Mouse (Mus musculus) monocyte, adult 2 months (primary cell): ENCODE measurements around the gene Xrcc1.
"Not testable (repeated sequence)": the region's sequence is repeated elsewhere in the genome, so short reads cannot be mapped to it uniquely, and the experiment has no call there.

Experiments
- DNase-seq, 2 experiments: peaks; one replicate each; pipeline ENCODE4 v3.0.0; 2022; ENCODE audit warnings: low spot score in 2 of 2, low read depth in 1 of 2

The Xrcc1 gene

DNA sequence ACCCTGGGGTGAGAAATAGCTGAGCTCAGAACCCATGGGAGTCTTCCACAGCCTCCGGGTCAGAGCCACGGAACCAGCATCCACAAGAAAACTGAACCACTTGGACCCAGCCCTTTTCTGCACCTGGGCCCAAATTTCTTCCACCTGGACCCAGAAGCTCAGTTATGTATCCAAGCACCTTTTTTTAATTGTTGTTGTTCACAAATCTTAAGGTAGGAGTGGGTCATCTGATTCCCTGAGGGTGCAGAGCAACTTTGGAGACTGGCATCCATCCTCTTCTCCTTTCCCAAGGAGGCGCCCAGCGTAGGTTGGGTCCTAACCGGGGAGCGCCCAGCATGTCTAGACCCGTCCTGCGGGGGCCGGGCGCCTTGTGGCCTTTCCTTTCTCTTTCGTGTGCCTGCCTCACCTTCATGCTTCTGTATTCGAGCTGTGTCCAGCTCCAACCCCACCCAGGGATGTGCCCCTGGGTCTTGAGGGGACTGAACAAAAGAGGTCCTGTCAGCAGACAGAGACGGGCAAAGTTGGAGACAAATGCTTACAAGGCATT is at the start of gene Xrcc1, which contains the start of gene Pinlyp:
Gene Xrcc1, plus strand, starts transcription at position 222 of the 547 bp plus-strand sequence.
Gene Pinlyp, minus strand, starts transcription at position 51 of the 547 bp plus-strand sequence.
- no peak for DNase-seq

GRCm38 (mm10) chr7:24499856-24500577 is 46.1 kb upstream of the Xrcc1 start:
- DNase-seq: no peak

DNA sequence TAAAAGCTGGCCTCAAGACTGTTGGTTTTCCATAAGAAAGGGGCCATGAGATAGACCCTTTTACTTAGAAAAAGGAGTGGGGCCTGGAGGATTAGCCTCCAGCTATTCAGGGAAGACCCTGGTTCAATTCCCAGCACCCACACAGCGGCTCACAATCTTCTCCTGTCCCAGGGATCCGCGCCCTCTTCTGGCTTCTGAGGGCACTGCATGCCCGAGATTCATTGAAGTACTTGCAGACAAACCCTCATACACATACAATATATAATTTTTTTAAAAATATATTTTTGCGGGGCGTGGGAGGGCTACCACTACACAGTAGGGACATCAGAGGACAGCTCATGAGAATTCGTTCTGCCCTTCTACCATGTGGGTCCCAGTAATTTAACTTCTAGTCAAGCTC is 45.2 kb upstream of the Xrcc1 start:
- no peak for DNase-seq

DNA sequence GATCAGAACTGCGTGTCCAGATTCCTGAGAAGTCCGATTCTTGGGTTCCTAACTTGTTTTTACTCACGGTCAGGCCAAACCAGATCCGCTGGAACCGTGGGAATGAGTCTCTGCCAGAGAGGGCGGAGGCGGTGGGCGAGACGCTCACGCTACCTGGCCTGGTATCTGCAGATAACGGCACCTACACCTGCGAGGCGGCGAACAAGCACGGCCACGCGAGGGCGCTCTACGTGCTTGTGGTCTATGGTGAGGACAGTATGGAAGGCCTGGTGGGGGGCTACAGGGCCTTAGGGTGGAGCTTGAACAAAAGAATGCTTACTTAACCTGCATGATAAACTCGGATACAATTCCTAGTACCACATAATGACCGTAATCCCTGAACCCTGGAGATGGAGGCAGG is 44.6 kb upstream of the Xrcc1 start:
- DNase-seq: no peak

- no peak for DNase-seq
Measured at GRCm38 (mm10) chr7:24504004-24504403, 42.1 kb upstream of the Xrcc1 start.

GRCm38 (mm10) chr7:24504868-24505267 is 41.2 kb upstream of the Xrcc1 start:
- DNase-seq: no peak

- DNase-seq: no peak
Measured at GRCm38 (mm10) chr7:24505447-24506064, 40.5 kb upstream of the Xrcc1 start.

- DNase-seq: no peak
Measured at GRCm38 (mm10) chr7:24506065-24506459, 40.0 kb upstream of the Xrcc1 start.

DNA sequence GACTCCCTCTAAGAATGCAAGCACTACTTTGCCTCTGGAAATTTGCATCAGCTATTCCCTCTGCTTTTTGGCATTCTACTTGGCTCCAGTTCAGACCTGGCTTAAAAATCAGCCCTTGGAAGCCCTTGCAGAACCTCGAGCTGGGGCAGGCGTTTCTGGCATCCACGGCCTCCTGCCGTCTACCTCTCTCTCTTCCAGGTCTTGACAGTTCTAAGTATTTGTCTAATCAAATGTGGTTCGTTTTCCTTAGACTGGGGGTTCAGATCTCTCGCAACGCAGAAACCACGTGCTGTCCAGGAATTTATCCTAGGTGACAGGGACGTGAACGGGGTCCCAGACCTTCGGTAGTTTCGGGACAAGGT is 39.6 kb upstream of the Xrcc1 start:
- DNase-seq: no peak

DNA sequence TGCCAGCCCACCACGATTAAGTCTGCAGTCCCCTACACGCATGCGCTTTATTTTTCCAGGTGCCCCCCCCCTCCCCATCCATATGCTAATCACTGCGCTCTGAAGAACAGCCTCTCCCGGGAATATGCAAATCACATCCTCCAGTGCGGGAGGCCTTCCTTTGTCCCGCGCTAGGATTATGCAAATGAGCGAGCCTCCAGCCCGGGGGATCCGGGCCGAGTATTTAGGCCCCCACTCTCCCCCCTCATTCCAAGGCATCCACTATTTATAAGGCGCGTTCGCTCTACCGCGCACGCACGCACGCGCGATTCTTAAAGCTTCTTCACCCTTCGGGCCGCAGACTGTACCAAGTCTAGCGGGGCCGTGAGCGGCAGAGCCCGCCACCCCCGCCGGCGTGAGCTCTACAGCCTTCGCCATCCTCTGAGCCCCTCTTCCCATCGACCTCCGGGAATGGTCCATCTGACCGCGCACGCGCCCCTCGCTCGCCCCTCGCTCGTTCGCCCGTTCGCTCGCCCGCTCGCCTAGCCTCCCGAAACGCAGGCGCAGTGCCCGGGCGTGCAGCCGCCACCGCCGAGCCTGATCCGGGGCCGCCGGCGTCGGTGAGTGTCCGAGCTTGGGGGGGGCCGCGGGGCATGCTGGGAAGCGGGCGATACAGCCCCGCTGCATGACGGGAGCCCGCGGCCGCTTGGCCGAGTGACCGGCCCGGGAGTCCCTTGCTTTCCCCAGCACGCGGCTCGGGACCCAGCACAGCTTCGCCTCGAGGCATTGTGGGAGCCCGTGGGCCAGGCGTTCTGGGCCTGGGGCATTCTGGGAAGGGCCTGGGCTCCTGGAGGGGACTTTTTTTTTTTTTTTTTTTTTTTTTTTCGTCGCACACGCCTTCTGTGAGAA is 39.0 kb upstream of the Xrcc1 start, which contains the start of gene Zfp428:
Gene Zfp428, plus strand, starts transcription at position 169 of the 888 bp plus-strand sequence.
- DNase-seq: peak in 1 of 2 experiments; percentile 47

DNA sequence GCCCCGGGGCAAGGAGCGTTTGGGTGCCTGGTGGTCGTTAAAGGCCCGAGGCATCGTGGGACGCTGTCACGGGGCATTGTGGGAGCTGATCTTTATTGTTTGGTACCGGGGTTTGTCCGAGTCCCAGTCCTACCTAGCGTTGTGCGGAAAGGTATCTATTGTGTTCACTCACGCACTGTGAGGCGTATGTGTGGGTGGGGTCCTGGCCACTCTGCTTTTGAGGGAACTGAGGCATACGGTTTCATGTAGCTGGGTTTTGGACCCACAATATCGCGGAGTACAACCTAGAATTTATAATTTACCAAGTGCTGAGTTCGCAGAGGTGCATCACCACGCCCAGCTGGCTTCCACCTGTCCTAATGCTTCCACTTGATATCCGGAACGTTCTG is 38.4 kb upstream of the Xrcc1 start:
- no peak for DNase-seq

- DNase-seq: no peak
Measured at GRCm38 (mm10) chr7:24512355-24512754, 33.7 kb upstream of the Xrcc1 start, which contains the start of gene AC161166.1. Gene AC161166.1 (minus strand): TSS chr7:24512455.

GRCm38 (mm10) chr7:24516319-24516718 is 29.8 kb upstream of the Xrcc1 start:
- DNase-seq: not testable (repeated sequence)

DNA sequence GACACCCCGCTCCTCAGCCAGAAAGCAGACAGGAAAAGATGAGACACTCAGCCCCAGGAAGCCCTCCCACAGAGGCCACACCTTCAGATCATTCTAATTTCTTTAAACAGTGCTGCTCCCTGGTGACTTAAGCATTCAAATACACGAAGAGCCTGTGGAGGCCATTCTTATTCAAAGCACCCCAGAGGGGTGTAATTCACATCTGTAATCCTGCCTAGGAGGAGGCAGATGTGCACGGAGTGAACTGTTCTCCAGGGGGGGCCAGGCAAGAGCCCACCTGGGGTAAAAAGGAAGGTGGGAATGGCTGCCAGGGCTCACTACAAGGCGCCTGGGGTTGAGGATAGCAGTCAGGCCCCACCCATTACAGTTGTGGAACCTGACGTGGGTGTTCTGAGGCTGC is 29.0 kb upstream of the Xrcc1 start:
- no peak for DNase-seq

DNA sequence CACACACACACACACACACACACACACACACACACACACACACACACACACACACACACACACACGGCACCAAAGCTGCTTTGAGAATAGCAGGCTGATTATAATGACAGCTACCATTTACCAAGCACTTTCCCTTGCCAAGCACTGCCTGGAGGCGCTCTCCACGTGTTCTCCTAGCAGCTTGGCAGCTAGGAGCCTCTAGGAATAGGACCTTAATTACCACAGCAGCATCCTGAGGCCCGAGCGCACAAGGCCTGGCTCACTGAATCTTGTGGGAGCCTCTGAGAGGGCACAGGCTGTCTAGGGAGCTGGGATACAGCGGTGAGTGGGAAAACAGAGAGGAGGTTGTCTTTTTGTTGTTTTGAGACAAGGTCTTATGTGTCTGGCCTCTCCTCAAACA is 28.4 kb upstream of the Xrcc1 start:
- no peak for DNase-seq

- no peak for DNase-seq
Measured at GRCm38 (mm10) chr7:24519130-24519529, 27.0 kb upstream of the Xrcc1 start.

DNA sequence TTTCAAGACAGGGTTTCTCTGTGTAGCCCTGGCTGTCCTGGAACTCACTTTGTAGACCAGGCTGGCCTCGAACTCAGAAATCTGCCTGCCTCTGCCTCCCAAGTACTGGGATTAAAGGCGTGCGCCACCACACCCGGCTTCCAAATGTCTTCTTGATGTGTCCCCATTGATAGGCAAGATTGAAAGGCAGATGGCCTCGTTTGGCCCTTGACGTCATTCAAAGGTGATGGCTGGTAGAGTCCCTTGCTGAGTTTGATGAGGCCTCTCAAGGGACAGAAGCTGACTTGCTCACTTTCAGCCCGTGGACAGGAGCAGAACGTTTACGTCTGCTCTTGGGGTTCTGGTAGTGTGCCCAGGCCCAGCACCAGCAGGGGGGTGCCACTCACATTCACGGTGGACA is 26.0 kb upstream of the Xrcc1 start:
- DNase-seq: not testable (repeated sequence)

DNA sequence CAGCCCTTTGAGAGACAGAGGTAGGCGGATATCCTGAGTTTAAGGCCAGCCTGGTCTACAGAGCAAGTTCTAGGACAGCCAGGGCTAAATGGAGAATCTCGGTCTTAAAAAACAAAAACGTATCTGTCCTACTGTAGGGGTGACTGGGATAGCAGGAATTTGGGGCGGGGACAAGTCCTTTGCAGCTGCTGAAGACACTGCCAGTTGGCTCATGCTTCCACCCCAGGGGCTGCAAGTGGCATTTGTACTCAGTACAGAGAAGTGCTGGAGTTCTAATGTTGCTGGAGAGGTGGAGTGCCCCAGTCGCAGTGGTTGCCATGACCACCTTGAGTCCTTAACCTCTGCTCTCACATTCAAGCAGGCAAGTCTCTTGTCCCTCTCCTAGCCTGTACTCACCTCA is 23.3 kb upstream of the Xrcc1 start:
- no peak for DNase-seq

- no peak for DNase-seq
Measured at GRCm38 (mm10) chr7:24523723-24524122, 22.4 kb upstream of the Xrcc1 start.

DNA sequence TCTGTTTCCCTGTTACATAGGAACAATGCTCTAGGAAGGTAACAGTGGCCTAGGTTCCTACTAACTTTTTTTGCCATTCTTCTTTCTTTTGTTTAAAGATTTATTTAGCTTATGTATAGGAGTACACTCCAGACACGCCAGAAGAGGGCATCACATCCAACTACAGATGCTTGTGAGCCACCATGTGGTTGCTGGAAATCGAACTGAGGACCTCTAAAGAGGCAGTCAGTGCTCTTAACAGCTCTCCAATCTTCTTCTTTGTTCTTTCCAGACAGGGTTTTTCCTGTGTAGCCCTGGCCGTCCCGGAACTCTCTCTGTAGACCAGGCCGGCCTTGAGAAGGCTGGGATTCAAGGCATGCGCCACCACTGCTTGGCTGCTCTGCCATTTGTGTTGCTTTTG is 21.1 kb upstream of the Xrcc1 start:
- no peak for DNase-seq

GRCm38 (mm10) chr7:24525686-24526420 is 20.2 kb upstream of the Xrcc1 start:
- DNase-seq: no peak
